Mouse (Mus musculus) intestine, embryonic 14.5 days (tissue): ENCODE data around the gene Rrh. TPM values are rescaled to one million over a fixed set of nuclear protein-coding genes. Genes with fewer than 3 reads are reported as not detected.

Source experiments
- ATAC-seq: fragments of 200-750 bp; cut with Nextera tagmentation; replicated peaks from 2 replicates; pipeline ENCODE4 v1.8.0; 2017; ENCODE audit warnings: low read depth, moderate number of reproducible peaks, moderate TSS enrichment, moderate library complexity; ENCODE audit not compliant: low FRiP score, low TSS enrichment
- DNase-seq: peaks from one replicate; pipeline ENCODE4 v3.0.0-alpha.2; 2018; ENCODE audit warnings: low spot score
- H3K27ac ChIP-seq: fragments of 300-500 bp; sonication (generic); 2 replicates; pipeline ENCODE4 v1.5.1; 2014; ENCODE audit warnings: low read depth, mild to moderate bottlenecking, control low read depth
- H3K27me3 ChIP-seq: fragments of 300-500 bp; sonication (generic); replicated peaks from 2 replicates; pipeline ENCODE4 v1.6.1; 2014; ENCODE audit warnings: low read length, control low read depth; ENCODE audit not compliant: control insufficient read depth, insufficient read depth
- H3K36me3 ChIP-seq: fragments of 300-500 bp; sonication (generic); 2 replicates; pipeline ENCODE4 v1.6.1; 2014; ENCODE audit warnings: low read length, control low read depth; ENCODE audit not compliant: control insufficient read depth, insufficient read depth
- H3K4me1 ChIP-seq: fragments of 300-500 bp; sonication (generic); replicated peaks from 2 replicates; pipeline ENCODE4 v1.6.1; 2014; ENCODE audit warnings: low read length, control low read depth, mixed read lengths; ENCODE audit not compliant: control insufficient read depth, insufficient read depth
- H3K4me2 ChIP-seq: fragments of 300-500 bp; sonication (generic); 2 replicates; pipeline ENCODE4 v1.6.1; 2014; ENCODE audit warnings: low read length
- H3K4me3 ChIP-seq: fragments of 300-500 bp; sonication (generic); 2 replicates; pipeline ENCODE4 v1.5.1; 2014; ENCODE audit warnings: low read depth, low read length, control low read depth, mixed read lengths
- H3K9ac ChIP-seq: fragments of 300-500 bp; sonication (generic); 2 replicates; pipeline ENCODE4 v1.6.1; 2014; ENCODE audit warnings: mild to moderate bottlenecking, low read length
- H3K9me3 ChIP-seq: fragments of 300-500 bp; sonication (generic); 2 replicates; pipeline ENCODE4 v1.6.1; 2016; ENCODE audit warnings: low read length, control low read depth; ENCODE audit not compliant: control insufficient read depth
- WGBS: fragments of 180-500 bp; shearing (Covaris S2); extraction: QIAGEN DNeasy Blood & Tissue Kit; methylation state at CpG from one replicate; pipeline ENCODE4 v1.1.7; 2014; 5-methylcytosine and 5-hydroxymethylcytosine counted together
- polyA plus RNA-seq: library from polyadenylated mRNA; unstranded; fragments of >200 nt; fragmentation: Nextera tagmentation; extraction: Ambion mirVana; gene quantifications from 2 replicates; pipeline ENCODE4 v1.2.1, GENCODE M21; 2014

Rrh gene
- polyA plus RNA-seq, 1 experiment from 2014 or later, result not detected

- no peak overlapping the region for H3K9ac ChIP-seq
- WGBS, result 70% methylated on average over 9 of the region's 9 CpGs
- no peaks in the 10 kb centered on the region for H3K4me1 ChIP-seq
- no peaks in the 10 kb centered on the region for H3K9me3 ChIP-seq
- ATAC-seq (no peak), DNase-seq (no peak)
- H3K27ac ChIP-seq, result no peak overlapping the region
- H3K4me3 ChIP-seq, result no peak overlapping the region
- peaks cover 40% of the 10 kb centered on the region for H3K36me3 ChIP-seq
- H3K4me2 ChIP-seq, result no peak overlapping the region
- H3K27me3 ChIP-seq, result no peaks in the 10 kb centered on the region
Measured at GRCm38 (mm10) chr3:129820847-129821246, 1.5 kb downstream of the Rrh start.

DNA sequence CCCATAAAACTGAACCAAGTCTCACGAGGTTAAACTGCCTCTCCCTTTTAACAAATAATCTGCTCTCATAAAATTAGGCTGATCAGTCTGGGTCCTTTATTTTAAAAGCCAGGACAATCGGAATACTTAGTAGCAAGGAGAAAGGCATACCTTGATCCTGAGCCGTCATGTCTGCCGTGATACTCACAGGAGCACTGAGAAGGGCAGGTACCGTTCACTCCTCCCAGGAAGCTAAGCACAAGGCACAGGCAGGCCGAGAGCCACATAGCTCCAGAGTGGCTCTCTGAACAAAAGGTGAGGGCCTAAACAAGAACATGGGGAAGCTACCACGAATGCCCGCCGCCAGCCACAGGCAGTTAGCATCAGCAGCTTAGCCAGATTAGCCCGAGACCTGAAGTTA is 18.6 kb downstream of the Rrh start, which contains the start of gene Lrit3:
Gene Lrit3, minus strand, starts transcription at position 266 of the 400 bp plus-strand sequence.
- H3K9ac ChIP-seq, result no peak within 1 kb of the TSS
- ATAC-seq (no peak), DNase-seq (no peak)
- H3K36me3 ChIP-seq, result no peaks in the 10 kb centered on the region
- WGBS, result 67% methylated on average over 10 of the region's 10 CpGs
- no peaks in the 10 kb centered on the region for H3K4me1 ChIP-seq
- no peaks in the 10 kb centered on the region for H3K27me3 ChIP-seq
- peak within 1 kb of the TSS; percentile 33 for H3K4me2 ChIP-seq
- H3K27ac ChIP-seq, result no peak within 1 kb of the TSS
- H3K9me3 ChIP-seq, result no peaks in the 10 kb centered on the region
- H3K4me3 ChIP-seq, result no peak within 1 kb of the TSS

GRCm38 (mm10) chr3:129799011-129799410 is 23.4 kb downstream of the Rrh start:
- H3K36me3 ChIP-seq, result no peaks in the 10 kb centered on the region
- H3K4me1 ChIP-seq, result no peaks in the 10 kb centered on the region
- no peak overlapping the region for H3K4me2 ChIP-seq
- DNase-seq (no peak), ATAC-seq (no peak)
- WGBS, result 76% methylated on average over 2 of the region's 2 CpGs
- no peak overlapping the region for H3K27ac ChIP-seq
- no peaks in the 10 kb centered on the region for H3K27me3 ChIP-seq
- no peaks in the 10 kb centered on the region for H3K9me3 ChIP-seq
- H3K9ac ChIP-seq, result no peak overlapping the region
- no peak overlapping the region for H3K4me3 ChIP-seq

- WGBS, result 85% methylated on average over 11 of the region's 11 CpGs
Measured at GRCm38 (mm10) chr3:129798551-129798950, 23.8 kb downstream of the Rrh start.

GRCm38 (mm10) chr3:129797341-129797740 is 25.0 kb downstream of the Rrh start:
- Histone ChIP-seq H3K9ac (no peak overlapping the region), H3K4me3 (no peak overlapping the region), H3K36me3 (no peaks in the 10 kb centered on the region), H3K27ac (no peak overlapping the region), H3K9me3 (no peaks in the 10 kb centered on the region), H3K4me1 (no peaks in the 10 kb centered on the region), H3K4me2 (no peak overlapping the region), H3K27me3 (no peaks in the 10 kb centered on the region)
- ATAC-seq (no peak), DNase-seq (no peak)
- 72% methylated on average over 5 of the region's 5 CpGs for WGBS

More at GRCm38 (mm10) chr3:129798551-129798950, 23.8 kb downstream of the Rrh start:
- H3K9ac ChIP-seq, result no peak overlapping the region
- no peaks in the 10 kb centered on the region for H3K4me1 ChIP-seq
- DNase-seq (no peak), ATAC-seq (no peak)
- H3K27ac ChIP-seq, result no peak overlapping the region
- no peak overlapping the region for H3K4me2 ChIP-seq
- H3K9me3 ChIP-seq, result no peaks in the 10 kb centered on the region
- H3K36me3 ChIP-seq, result no peaks in the 10 kb centered on the region
- H3K4me3 ChIP-seq, result no peak overlapping the region
- H3K27me3 ChIP-seq, result no peaks in the 10 kb centered on the region

DNA sequence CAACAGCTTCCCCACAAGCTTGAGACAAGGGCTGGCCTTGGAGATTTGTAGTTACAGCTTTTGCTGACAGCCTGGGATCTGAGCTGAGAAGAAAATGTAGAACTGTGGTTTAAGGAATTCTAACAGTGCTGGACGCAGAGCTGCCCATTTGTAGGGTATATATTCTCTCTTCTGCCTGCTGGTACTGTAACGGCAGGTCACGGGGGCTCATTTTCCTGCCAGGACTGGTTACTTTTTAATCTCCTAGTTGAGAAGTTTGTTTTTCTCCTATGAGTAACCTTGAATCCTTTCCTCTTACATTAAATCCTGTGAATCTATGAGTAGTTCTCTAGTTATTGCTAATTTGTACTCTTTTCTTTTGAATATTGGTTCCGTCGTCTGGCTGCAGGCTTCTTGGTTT is 28.6 kb downstream of the Rrh start:
- Histone ChIP-seq H3K27ac (no peak overlapping the region), H3K9me3 (no peaks in the 10 kb centered on the region), H3K4me3 (no peak overlapping the region), H3K36me3 (no peaks in the 10 kb centered on the region), H3K4me1 (no peaks in the 10 kb centered on the region), H3K4me2 (no peak overlapping the region), H3K27me3 (no peaks in the 10 kb centered on the region), H3K9ac (no peak overlapping the region)
- ATAC-seq (no peak), DNase-seq (no peak)
- 88% methylated on average over 5 of the region's 5 CpGs for WGBS

GRCm38 (mm10) chr3:129782746-129783145 is 39.6 kb downstream of the Rrh start:
- H3K9me3 ChIP-seq, result no peaks in the 10 kb centered on the region
- DNase-seq (no peak), ATAC-seq (no peak)
- H3K36me3 ChIP-seq, result no peaks in the 10 kb centered on the region
- H3K9ac ChIP-seq, result no peak overlapping the region
- no peak overlapping the region for H3K4me3 ChIP-seq
- peaks cover 3% of the 10 kb centered on the region; the same call in 1 of the 2 replicates for H3K27me3 ChIP-seq
- 91% methylated on average over 3 of the region's 3 CpGs for WGBS
- H3K4me1 ChIP-seq, result no peaks in the 10 kb centered on the region
- H3K4me2 ChIP-seq, result no peak overlapping the region
- no peak overlapping the region for H3K27ac ChIP-seq

DNA sequence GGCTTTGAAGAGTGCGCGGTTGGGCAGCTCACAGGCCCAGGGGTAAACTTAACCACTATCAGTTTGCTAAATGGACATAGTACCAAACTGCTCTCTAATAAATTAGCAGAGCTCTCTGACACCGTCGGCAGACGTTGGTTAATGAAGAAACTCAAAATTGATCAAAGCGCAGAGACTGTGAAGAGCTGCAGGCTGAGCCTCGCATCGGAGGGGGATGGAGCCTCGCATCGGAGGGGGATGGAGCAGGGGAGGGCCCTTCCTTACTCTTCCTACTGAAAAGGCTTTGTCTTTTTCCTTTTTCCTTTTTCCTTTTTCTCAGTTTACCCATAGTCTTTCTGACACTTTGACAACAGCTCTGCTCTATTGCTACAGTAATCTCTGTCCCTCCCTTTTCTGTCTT is 41.0 kb downstream of the Rrh start:
- no peak overlapping the region for H3K9ac ChIP-seq
- H3K4me1 ChIP-seq, result no peaks in the 10 kb centered on the region
- no peak overlapping the region for H3K4me2 ChIP-seq
- 51% methylated on average over 10 of the region's 10 CpGs for WGBS
- no peak overlapping the region for H3K27ac ChIP-seq
- DNase-seq (no peak), ATAC-seq (no peak)
- H3K36me3 ChIP-seq, result no peaks in the 10 kb centered on the region
- H3K9me3 ChIP-seq, result no peaks in the 10 kb centered on the region
- no peak overlapping the region for H3K4me3 ChIP-seq
- H3K27me3 ChIP-seq, result peaks cover 3% of the 10 kb centered on the region; the same call in 1 of the 2 replicates

DNA sequence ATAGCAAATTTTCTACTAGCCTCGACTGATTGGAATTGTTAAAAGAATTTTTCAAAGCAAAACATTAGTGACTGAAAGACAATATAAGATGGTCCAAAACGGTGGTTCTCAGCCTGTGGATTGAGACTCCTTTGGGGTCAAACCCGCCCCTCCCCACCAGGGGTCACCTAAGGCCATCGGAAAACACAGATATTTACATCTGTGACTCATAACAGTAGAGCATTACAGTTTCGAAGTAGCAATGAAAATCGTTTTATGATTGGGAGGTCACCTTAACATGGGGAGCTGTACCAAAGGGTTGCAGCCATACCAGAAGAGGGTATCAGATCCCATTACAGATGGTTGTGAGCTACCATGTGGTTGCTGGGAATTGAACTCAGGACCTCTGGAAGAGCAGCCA is 51.2 kb downstream of the Rrh start:
- Histone ChIP-seq H3K9ac (no peak overlapping the region), H3K27ac (no peak overlapping the region), H3K27me3 (no peaks in the 10 kb centered on the region), H3K4me1 (no peaks in the 10 kb centered on the region), H3K36me3 (no peaks in the 10 kb centered on the region), H3K4me2 (no peak overlapping the region), H3K4me3 (no peak overlapping the region), H3K9me3 (no peaks in the 10 kb centered on the region)
- DNase-seq (no peak), ATAC-seq (no peak)
- WGBS, result 83% methylated on average over 6 of the region's 6 CpGs
